Mouse (Mus musculus) lung, adult 2 months (tissue): Measurements from ENCODE around the gene Smurf1.

Experiments
- CTCF ChIP-seq: fragments of 200-500 bp; IDR thresholded peaks from 2 replicates; pipeline ENCODE4 v1.5.1; 2011; ENCODE audit warnings: mild to moderate bottlenecking, low read length, control low read depth; ENCODE audit not compliant: insufficient read depth
- POLR2A ChIP-seq: fragments of 200-500 bp; IDR thresholded peaks from 2 replicates; pipeline ENCODE4 v1.6.1; 2011; ENCODE audit warnings: low read depth, mild to moderate bottlenecking, control low read depth, low read length, borderline replicate concordance; ENCODE audit errors: extremely low read depth

DNA sequence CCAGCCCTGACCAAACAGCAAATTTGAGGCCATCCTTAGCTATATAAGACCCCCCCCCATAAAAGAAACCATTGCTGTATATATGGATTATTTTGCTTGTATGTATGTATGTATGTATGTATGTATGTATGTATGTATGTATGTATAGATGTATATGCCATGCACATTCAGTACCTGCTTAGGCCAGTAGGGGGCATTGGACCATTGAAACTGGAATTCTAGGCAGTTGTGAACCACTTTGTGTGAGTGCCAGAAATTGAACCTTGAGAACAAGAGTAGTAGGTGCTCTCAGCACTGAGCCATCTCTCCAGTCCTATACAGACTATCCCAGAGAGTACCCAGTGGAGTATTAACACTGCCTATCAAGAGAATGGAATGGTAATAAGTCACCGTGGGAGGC is 93.9 kb downstream of the Smurf1 start:
- TF ChIP-seq POLR2A (no peak), CTCF (no peak)
